Mouse (Mus musculus) c-Kit-positive CD71-positive TER-119-negative erythroid progenitor cells, embryonic 14.5 days (primary cell): ENCODE measurements around the gene Olfr1178.

ENCODE experiments used
- DNase-seq: peaks from one replicate; pipeline ENCODE4 v3.0.0-alpha.2; 2013; ENCODE audit warnings: low read depth

Olfr1178 gene

GRCm38 (mm10) chr2:88386762-88387161 lies at the start of gene Olfr1178:
Gene Olfr1178, plus strand, starts transcription at chr2:88387062.
- no peak for DNase-seq

GRCm38 (mm10) chr2:88346392-88346791 lies 40.5 kb upstream of the Olfr1178 start, which contains the start of gene Olfr1177-ps:
Gene Olfr1177-ps, minus strand, starts transcription at chr2:88346492.
- DNase-seq = no peak

GRCm38 (mm10) chr2:88356304-88356703 lies 30.6 kb upstream of the Olfr1178 start:
- DNase-seq = no peak

GRCm38 (mm10) chr2:88406353-88406752 lies 19.5 kb downstream of the Olfr1178 start, which contains the start of gene Olfr1179:
Gene Olfr1179, minus strand, starts transcription at chr2:88406453.
- DNase-seq = no peak

GRCm38 (mm10) chr2:88419051-88419450 lies 32.2 kb downstream of the Olfr1178 start, which contains the start of gene Olfr1180:
Gene Olfr1180, minus strand, starts transcription at chr2:88419151.
- DNase-seq = no peak

GRCm38 (mm10) chr2:88426071-88426470 lies 39.2 kb downstream of the Olfr1178 start, which contains the start of gene Olfr1181:
Gene Olfr1181, minus strand, starts transcription at chr2:88426171.
- DNase-seq = no peak

- DNase-seq = no peak
These were observed 62.2 kb downstream of the Olfr1178 start, which contains the start of gene Gm13757 for GRCm38 (mm10) chr2:88449031-88449430. Gene Gm13757, minus strand, starts transcription at chr2:88449131.
